Mouse (Mus musculus): ENCODE results near the gene Sept9. TPM values are rescaled to one million over a fixed set of nuclear protein-coding genes. Genes with fewer than 3 reads are reported as not detected.

Gene Sept9
- polyA plus RNA-seq, 1 experiment, result 45.3 TPM

DNA sequence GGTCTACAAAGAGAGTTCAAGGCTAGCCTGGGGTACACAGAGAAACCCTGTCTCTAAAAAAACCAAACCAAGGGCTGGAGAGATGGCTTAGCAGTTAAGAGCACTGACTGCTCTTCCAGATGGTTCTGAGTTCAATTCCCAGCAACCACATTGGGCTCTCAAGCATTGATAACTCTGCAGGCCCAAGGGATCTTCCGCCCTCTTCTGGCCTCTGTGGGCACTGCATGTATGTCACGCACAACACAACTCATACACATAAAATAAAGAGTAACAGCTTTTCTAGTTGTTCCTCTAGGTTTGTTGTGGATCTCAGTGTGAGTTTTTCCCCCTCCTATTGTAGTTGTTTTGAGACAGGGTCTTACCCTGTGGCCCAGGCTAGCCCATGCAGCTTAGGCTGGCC, 192.8 kb downstream of the Sept9 start:
- H3K27me3 ChIP-seq (ENCODE audit: control insufficient read depth, insufficient read depth, low read length), result peaks cover 6% of the 10 kb centered on the region
- TF ChIP-seq CTCF (IDR thresholded peaks at IDR 0.05; ENCODE audit: extremely low read depth, insufficient read depth, insufficient read length, insufficient replicate concordance) (0 out of 2 replicates have a peak, but pooled peaks have one; percentile 6), POLR2A (IDR thresholded peaks at IDR 0.05; ENCODE audit: low read depth, low read length) (no peak)
- 80% methylated on average over 2 of the region's 2 CpGs for WGBS

DNA sequence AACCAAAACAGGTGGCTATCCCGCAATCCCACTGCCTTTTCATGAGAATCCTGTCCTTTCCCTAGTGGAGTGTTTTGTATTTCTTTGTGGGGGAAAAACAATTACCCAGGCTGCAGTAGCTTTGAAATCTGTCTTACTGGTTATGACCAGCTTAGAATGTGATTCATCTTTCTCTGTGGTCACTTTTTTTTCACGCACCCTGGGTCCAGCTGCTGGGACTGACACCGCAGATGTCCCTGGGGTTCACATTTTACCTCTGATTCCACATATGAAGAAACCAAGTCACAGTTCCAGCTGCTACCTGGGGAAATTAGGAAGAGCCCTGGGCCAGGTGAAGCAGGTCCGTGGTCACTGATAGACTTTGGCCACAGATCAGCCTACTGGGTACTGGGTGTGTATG, 194.3 kb downstream of the Sept9 start:
- Histone ChIP-seq H3K27me3 (ENCODE audit: control insufficient read depth, insufficient read depth, low read length) (peaks cover 6% of the 10 kb centered on the region), H3K36me3 (ENCODE audit: control insufficient read depth, insufficient read depth, low read length) (no peaks in the 10 kb centered on the region), H3K27ac (ENCODE audit: insufficient read depth, low read length) (no peak overlapping the region), H3K4me1 (ENCODE audit: control insufficient read depth, insufficient read depth, insufficient read length) (peaks cover 7% of the 10 kb centered on the region), H3K4me3 (ENCODE audit: extremely low read depth, insufficient read depth, insufficient read length) (no peak overlapping the region)
- no peak for DNase-seq (ENCODE audit: low read depth in 1 of 2, low spot score in 2 of 2)
- TF ChIP-seq CTCF (IDR thresholded peaks at IDR 0.05; ENCODE audit: extremely low read depth, insufficient read depth, insufficient read length, insufficient replicate concordance) (no peak), POLR2A (IDR thresholded peaks at IDR 0.05; ENCODE audit: low read depth, low read length) (no peak)
- 66% methylated on average over 4 of the region's 4 CpGs for WGBS

More for the DNA sequence above, 192.8 kb downstream of the Sept9 start:
- Histone ChIP-seq H3K4me1 (ENCODE audit: control insufficient read depth, insufficient read depth, insufficient read length) (peaks cover 7% of the 10 kb centered on the region), H3K36me3 (ENCODE audit: control insufficient read depth, insufficient read depth, low read length) (no peaks in the 10 kb centered on the region), H3K4me3 (ENCODE audit: extremely low read depth, insufficient read depth, insufficient read length) (no peak overlapping the region), H3K27ac (ENCODE audit: insufficient read depth, low read length) (no peak overlapping the region)
- peak in 1 of 2 experiments; percentile 14 for DNase-seq (ENCODE audit: low read depth in 1 of 2, low spot score in 2 of 2)

DNA sequence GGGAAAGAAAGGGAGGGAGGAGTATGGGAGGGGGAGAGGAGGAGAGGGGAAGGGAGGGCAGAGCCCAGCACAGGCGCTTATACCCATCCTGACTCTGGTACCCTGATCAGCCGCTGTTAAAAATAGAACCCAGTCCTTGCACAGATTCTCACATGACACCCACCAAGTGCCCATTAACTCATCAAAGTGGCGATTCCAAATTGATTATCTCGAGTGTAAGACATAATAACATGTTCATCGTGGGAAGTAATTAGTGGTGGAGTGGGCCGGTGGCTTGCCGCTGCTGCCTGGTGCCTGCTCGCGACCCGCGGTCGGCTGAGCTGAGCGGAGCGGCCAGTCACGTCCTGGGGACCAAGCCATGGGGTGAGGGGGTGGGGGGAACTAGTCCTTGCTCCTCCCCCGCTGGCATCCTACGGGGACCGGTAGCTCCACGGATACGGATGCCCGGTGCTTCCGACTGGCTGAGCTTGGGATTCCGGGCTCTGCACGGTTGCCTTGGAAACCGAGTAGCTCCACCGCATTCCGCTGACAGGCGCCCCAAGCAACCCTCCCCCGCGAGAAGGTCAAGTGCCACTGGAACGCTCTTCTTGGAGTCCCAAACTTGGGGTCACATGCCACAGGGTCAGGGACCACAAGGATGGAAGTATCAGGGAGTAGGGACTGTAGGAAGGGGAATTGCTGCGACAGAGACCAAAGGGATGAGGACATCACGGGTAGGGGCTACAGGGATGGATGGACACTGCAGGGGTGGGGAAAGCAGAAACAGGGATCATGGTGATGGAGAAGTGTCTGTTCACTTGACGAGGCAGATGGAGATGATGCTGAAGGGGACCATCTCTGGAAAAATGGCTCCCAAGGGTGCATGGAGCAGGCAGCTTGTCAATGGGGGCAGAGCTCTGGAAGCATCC, 195.0 kb downstream of the Sept9 start:
- Histone ChIP-seq H3K27me3 (ENCODE audit: control insufficient read depth, insufficient read depth, low read length) (peaks cover 6% of the 10 kb centered on the region), H3K4me1 (ENCODE audit: control insufficient read depth, insufficient read depth, insufficient read length) (peaks cover 7% of the 10 kb centered on the region), H3K4me3 (ENCODE audit: extremely low read depth, insufficient read depth, insufficient read length) (no peak overlapping the region), H3K27ac (ENCODE audit: insufficient read depth, low read length) (no peak overlapping the region), H3K36me3 (ENCODE audit: control insufficient read depth, insufficient read depth, low read length) (no peaks in the 10 kb centered on the region)
- 4% methylated on average over 34 of the region's 34 CpGs for WGBS
- TF ChIP-seq CTCF (IDR thresholded peaks at IDR 0.05; ENCODE audit: extremely low read depth, insufficient read depth, insufficient read length, insufficient replicate concordance) (no peak), POLR2A (IDR thresholded peaks at IDR 0.05; ENCODE audit: low read depth, low read length) (no peak)
- DNase-seq (ENCODE audit: low read depth in 1 of 2, low spot score in 2 of 2), result no peak

DNA sequence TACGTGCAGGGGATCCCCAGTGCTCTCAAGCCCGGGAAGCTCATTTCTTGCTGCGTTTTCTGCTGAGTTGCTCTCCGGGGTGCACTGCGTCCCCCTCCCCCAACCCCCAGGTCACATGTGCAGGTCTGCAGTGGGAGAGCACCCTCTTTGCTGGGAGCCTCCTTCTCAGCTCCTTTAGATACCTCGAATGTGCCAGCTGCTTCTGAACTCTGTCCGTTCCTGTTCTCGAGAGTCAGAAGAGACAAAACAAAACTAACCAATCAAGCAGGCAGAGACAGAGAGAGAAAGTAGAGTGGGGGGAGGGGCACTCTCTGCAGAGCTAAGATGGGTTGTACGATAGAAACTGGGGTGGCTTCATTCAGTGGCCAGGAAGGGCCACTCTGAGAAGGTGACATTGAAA, 195.8 kb downstream of the Sept9 start:
- H3K4me1 ChIP-seq (ENCODE audit: control insufficient read depth, insufficient read depth, insufficient read length), result peaks cover 7% of the 10 kb centered on the region
- no peak for DNase-seq (ENCODE audit: low read depth in 1 of 2, low spot score in 2 of 2)
- H3K27me3 ChIP-seq (ENCODE audit: control insufficient read depth, insufficient read depth, low read length), result peaks cover 6% of the 10 kb centered on the region
- no peak overlapping the region for H3K27ac ChIP-seq (ENCODE audit: insufficient read depth, low read length)
- 5% methylated on average over 9 of the region's 9 CpGs for WGBS
- TF ChIP-seq CTCF (IDR thresholded peaks at IDR 0.05; ENCODE audit: extremely low read depth, insufficient read depth, insufficient read length, insufficient replicate concordance) (no peak), POLR2A (IDR thresholded peaks at IDR 0.05; ENCODE audit: low read depth, low read length) (no peak)
- H3K4me3 ChIP-seq (ENCODE audit: extremely low read depth, insufficient read depth, insufficient read length), result no peak overlapping the region
- H3K36me3 ChIP-seq (ENCODE audit: control insufficient read depth, insufficient read depth, low read length), result no peaks in the 10 kb centered on the region

DNA sequence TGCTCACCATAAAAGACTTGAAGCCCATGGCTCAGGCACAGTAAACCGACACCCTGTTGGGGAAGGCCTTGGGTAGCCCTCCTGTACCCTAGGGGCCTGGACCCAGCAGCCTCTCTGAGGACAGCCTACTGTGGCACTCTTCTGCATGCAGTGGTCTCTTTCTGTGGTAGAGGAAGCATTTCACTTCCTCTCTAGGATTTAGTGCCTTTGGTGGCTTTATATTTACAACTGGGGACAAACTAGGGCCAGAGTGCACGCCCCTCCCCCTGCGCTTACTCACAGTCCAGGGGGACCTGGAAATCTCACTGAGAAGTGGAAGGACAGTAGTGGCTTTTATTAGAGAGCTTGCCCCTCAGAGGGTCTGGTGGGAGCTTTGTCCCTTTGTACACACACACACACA, 197.5 kb downstream of the Sept9 start:
- H3K27me3 ChIP-seq (ENCODE audit: control insufficient read depth, insufficient read depth, low read length), result peaks cover 6% of the 10 kb centered on the region
- DNase-seq (ENCODE audit: low read depth in 1 of 2, low spot score in 2 of 2), result no peak
- peaks cover 7% of the 10 kb centered on the region for H3K4me1 ChIP-seq (ENCODE audit: control insufficient read depth, insufficient read depth, insufficient read length)
- no peak overlapping the region for H3K27ac ChIP-seq (ENCODE audit: insufficient read depth, low read length)
- H3K36me3 ChIP-seq (ENCODE audit: control insufficient read depth, insufficient read depth, low read length), result no peaks in the 10 kb centered on the region
- TF ChIP-seq CTCF (IDR thresholded peaks at IDR 0.05; ENCODE audit: extremely low read depth, insufficient read depth, insufficient read length, insufficient replicate concordance) (no peak), POLR2A (IDR thresholded peaks at IDR 0.05; ENCODE audit: low read depth, low read length) (no peak)
- WGBS, result 20% methylated on average over 3 of the region's 3 CpGs
- H3K4me3 ChIP-seq (ENCODE audit: extremely low read depth, insufficient read depth, insufficient read length), result no peak overlapping the region

DNA sequence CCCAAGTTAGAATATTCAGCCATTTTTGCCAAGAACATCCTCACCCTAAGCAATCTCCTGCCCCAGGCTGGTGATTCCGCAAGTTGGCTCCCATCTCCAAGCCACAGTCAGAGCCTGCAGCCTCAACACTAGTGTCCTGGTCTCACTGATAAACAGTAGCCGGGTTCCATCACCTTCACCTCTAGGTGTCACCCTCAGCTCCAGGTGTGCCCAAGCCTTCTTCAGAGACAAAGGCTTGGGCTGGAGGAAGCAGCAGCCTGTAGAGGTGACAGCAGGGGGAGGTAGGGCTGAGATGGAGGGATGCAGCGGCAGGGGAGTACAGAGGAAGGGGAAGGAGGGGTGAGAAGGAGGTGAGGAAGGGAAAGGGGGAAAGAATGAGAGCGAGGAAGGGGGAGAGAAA, 198.3 kb downstream of the Sept9 start:
- DNase-seq (ENCODE audit: low read depth in 1 of 2, low spot score in 2 of 2), result peak in 1 of 2 experiments; percentile 52
- Histone ChIP-seq H3K27me3 (ENCODE audit: control insufficient read depth, insufficient read depth, low read length) (peaks cover 6% of the 10 kb centered on the region), H3K4me3 (ENCODE audit: extremely low read depth, insufficient read depth, insufficient read length) (no peak overlapping the region), H3K27ac (ENCODE audit: insufficient read depth, low read length) (no peak overlapping the region), H3K4me1 (ENCODE audit: control insufficient read depth, insufficient read depth, insufficient read length) (peaks cover 7% of the 10 kb centered on the region), H3K36me3 (ENCODE audit: control insufficient read depth, insufficient read depth, low read length) (no peaks in the 10 kb centered on the region)
- WGBS, result 37% methylated on average over 4 of the region's 4 CpGs
- TF ChIP-seq CTCF (IDR thresholded peaks at IDR 0.05; ENCODE audit: extremely low read depth, insufficient read depth, insufficient read length, insufficient replicate concordance) (peak; percentile 25; the same call in 1 of the 2 replicates), POLR2A (IDR thresholded peaks at IDR 0.05; ENCODE audit: low read depth, low read length) (no peak)

DNA sequence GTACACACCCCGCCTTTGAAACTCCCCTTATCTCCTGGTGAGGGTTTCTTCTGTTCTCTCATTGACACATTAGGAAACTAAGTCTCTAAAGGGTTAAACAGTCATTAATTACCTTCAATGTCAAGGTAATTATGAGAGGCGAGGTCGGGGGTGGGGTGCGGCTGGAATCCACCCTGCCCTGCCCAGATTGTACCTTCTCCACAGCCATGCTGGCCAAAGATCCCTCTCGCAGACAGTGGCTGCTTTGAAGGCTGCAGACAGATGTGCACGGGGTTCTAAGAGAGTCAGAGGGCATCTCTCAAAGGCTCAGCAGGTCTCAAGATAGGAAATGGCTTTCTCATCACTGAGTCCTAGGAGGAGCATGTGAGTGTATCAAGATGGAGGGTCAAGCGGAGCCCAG, 198.7 kb downstream of the Sept9 start:
- no peak overlapping the region for H3K4me3 ChIP-seq (ENCODE audit: extremely low read depth, insufficient read depth, insufficient read length)
- H3K27ac ChIP-seq (ENCODE audit: insufficient read depth, low read length), result no peak overlapping the region
- H3K4me1 ChIP-seq (ENCODE audit: control insufficient read depth, insufficient read depth, insufficient read length), result peaks cover 7% of the 10 kb centered on the region
- no peaks in the 10 kb centered on the region for H3K36me3 ChIP-seq (ENCODE audit: control insufficient read depth, insufficient read depth, low read length)
- no peak for DNase-seq (ENCODE audit: low read depth in 1 of 2, low spot score in 2 of 2)
- WGBS, result 45% methylated on average over 7 of the region's 7 CpGs
- TF ChIP-seq CTCF (IDR thresholded peaks at IDR 0.05; ENCODE audit: extremely low read depth, insufficient read depth, insufficient read length, insufficient replicate concordance), result no peak
- TF ChIP-seq POLR2A (IDR thresholded peaks at IDR 0.05; ENCODE audit: low read depth, low read length), result no peak
- peaks cover 6% of the 10 kb centered on the region for H3K27me3 ChIP-seq (ENCODE audit: control insufficient read depth, insufficient read depth, low read length)
